Mouse (Mus musculus) embryo, embryonic 10 days (tissue): ENCODE data around the gene Krtap1-4.

Source experiments
- DNase-seq: peaks from one replicate; pipeline ENCODE4 v3.0.0-alpha.2; 2015; ENCODE audit warnings: low spot score

The Krtap1-4 gene

DNA sequence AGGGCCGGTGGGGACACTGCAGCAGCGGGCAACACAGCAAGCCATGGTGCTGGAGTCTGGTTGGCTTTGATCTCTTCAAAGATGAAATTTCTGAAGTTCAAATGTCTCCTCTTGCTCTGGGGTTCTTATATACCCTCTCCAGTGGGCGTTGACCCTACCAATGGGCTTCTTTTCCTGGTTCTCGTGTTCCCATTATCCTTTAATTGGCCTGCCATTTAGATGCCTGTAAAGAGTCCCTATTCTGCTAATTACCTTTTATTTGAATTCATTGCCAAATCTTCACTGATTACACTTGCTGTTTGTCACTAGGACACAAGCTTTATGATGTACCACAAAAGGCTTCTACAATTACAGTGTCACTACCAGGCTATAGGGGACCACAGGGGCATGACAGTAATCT, 32.7 kb downstream of the Krtap1-4 start, which contains the start of gene Krtap3-3:
Gene Krtap3-3, minus strand, starts transcription at position 101 of the 400 bp plus-strand sequence.
- no peak for DNase-seq

DNA sequence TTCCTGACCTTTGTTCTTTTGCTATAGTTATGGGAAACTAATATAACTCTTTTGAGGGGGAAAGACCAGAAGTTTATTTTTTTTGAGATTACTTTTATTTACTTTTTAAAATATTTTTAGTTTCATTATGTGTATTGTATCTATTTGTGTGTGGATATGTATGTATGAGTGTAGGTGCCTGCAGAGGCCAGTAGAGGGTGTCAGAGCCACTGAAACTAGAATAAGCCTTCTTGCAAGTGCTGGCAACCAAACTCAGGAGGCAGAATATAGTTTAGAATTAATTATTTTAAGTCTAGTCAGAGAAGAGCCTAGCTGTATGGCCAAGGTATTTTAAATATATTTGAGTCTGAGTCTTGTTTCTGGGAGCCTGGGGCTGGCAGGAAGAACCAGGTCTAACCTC, 35.6 kb downstream of the Krtap1-4 start:
- no peak for DNase-seq

DNA sequence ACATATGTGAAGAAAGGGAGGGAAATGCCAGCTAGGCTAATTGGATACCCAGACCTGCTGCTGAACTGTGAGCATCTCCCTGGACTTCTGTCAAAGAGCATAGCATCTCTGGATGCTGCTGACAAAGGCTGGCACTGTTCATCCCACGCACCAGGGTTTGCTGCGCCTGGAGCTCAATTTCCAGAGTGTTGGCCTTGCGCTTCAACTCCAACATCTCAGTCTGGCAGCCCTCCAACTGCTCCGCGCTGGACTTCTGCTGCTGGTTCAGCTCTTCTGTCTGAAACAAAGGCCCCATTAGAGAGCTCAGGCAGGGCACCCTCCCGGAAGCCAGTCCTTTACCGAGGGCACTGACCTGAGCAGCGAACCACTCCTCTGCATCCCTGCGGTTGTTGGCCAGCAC, 43.7 kb downstream of the Krtap1-4 start:
- no peak for DNase-seq
